33 mouse cellular contexts compared by ENCODE assay signal in genomic region chr6:114144447-114145105, GRCm38 (mm10). TPM values are rescaled to one million over a fixed set of nuclear protein-coding genes. Genes with fewer than 3 reads are reported as not detected.
DNase-seq lines count a peak whose midpoint lies in the region; ATAC-seq and TF ChIP-seq lines count a peak whose summit lies in the region.
"Had no signal": no experiment of that assay in that cellular context is flagged by ENCODE, and none has a peak within 500 bp of the region (broad histone marks: within the 10 kb centered on the region; RNA-seq: fewer than 3 reads in every experiment).

No protein-coding gene starts in this region.

- no peak overlapping the region for H3K4me3 ChIP-seq in forebrain, embryonic 14.5 days (ENCODE audit: low read depth, low read length)
- no peak overlapping the region for H3K4me3 ChIP-seq in forebrain, embryonic 10.5 days
- no peak overlapping the region for H3K4me3 ChIP-seq in hindbrain, postnatal 0 days (ENCODE audit: low read length)
- H3K4me3 ChIP-seq in hindbrain, embryonic 12.5 days: no peak overlapping the region
- H3K4me3 ChIP-seq in midbrain, embryonic 16.5 days (ENCODE audit: low read depth, low read length): no peak overlapping the region
- H3K4me3 ChIP-seq in midbrain, embryonic 13.5 days (replicated peaks): no peak overlapping the region
- H3K4me3 ChIP-seq in midbrain, postnatal 0 days (ENCODE audit: low read depth, low read length): no peak overlapping the region
- H3K4me3 ChIP-seq: erythroblast, embryonic 14.5 days; heart, embryonic 10.5 days; heart, embryonic 15.5 days; left cerebral cortex, adult 2 months; liver, embryonic 12.5 days; megakaryocyte, embryonic 14.5 days had no signal

- H3K4me2 ChIP-seq in forebrain, embryonic 14.5 days (ENCODE audit: low read length): no peak overlapping the region
- H3K4me2 ChIP-seq in hindbrain, postnatal 0 days (ENCODE audit: low read depth, low read length): no peak overlapping the region
- no peak overlapping the region for H3K4me2 ChIP-seq in hindbrain, embryonic 12.5 days (replicated peaks)
- no peak overlapping the region for H3K4me2 ChIP-seq in midbrain, embryonic 16.5 days (ENCODE audit: low read length)
- no peak overlapping the region for H3K4me2 ChIP-seq in midbrain, embryonic 13.5 days (replicated peaks)
- no peak overlapping the region for H3K4me2 ChIP-seq in midbrain, postnatal 0 days (ENCODE audit: low read depth, low read length, poor library complexity, severe bottlenecking)
- H3K4me2 ChIP-seq: heart, embryonic 15.5 days; liver, embryonic 12.5 days had no signal

- H3K27ac ChIP-seq in forebrain, embryonic 14.5 days (ENCODE audit: low read depth, low read length): no peak overlapping the region
- no peak overlapping the region for H3K27ac ChIP-seq in forebrain, embryonic 10.5 days
- H3K27ac ChIP-seq in hindbrain, postnatal 0 days: peak overlapping the region; percentile 12; the same call in 1 of the 2 replicates
- H3K27ac ChIP-seq in hindbrain, embryonic 12.5 days: no peak overlapping the region
- H3K27ac ChIP-seq in midbrain, embryonic 16.5 days (ENCODE audit: low read length): no peak overlapping the region
- H3K27ac ChIP-seq in midbrain, embryonic 13.5 days: no peak overlapping the region
- H3K27ac ChIP-seq in midbrain, postnatal 0 days (ENCODE audit: low read depth, low read length): no peak overlapping the region
- H3K27ac ChIP-seq: heart, embryonic 10.5 days; heart, embryonic 15.5 days; left cerebral cortex, adult 2 months; liver, embryonic 12.5 days; stomach, postnatal 0 days had no signal

- no peak for TF ChIP-seq CTCF in hindbrain, postnatal 0 days (IDR thresholded peaks at IDR 0.05; ENCODE audit: low read depth)
- TF ChIP-seq CTCF in midbrain, postnatal 0 days (IDR thresholded peaks at IDR 0.05): no peak

- no peaks in the 10 kb centered on the region for H3K27me3 ChIP-seq in forebrain, embryonic 14.5 days (replicated peaks; ENCODE audit: control insufficient read depth, insufficient read depth, low read length)
- H3K27me3 ChIP-seq in forebrain, embryonic 10.5 days (ENCODE audit: poor library complexity, severe bottlenecking): 0 out of 2 replicates have a peak, but pooled peaks cover 13% of the 10 kb centered on the region
- H3K27me3 ChIP-seq in hindbrain, postnatal 0 days (ENCODE audit: insufficient read depth, low read length): no peaks in the 10 kb centered on the region
- H3K27me3 ChIP-seq in hindbrain, embryonic 12.5 days: no peaks in the 10 kb centered on the region
- H3K27me3 ChIP-seq in midbrain, embryonic 16.5 days (ENCODE audit: control insufficient read depth, insufficient read depth, low read depth, low read length): no peaks in the 10 kb centered on the region
- H3K27me3 ChIP-seq in midbrain, embryonic 13.5 days: peaks cover 48% of the 10 kb centered on the region
- no peaks in the 10 kb centered on the region for H3K27me3 ChIP-seq in midbrain, postnatal 0 days (ENCODE audit: insufficient read depth, low read length)

- 33% methylated on average over 6 of the region's 6 CpGs for WGBS in forebrain, embryonic 14.5 days
- 77% methylated on average over 6 of the region's 6 CpGs for WGBS in forebrain, embryonic 10.5 days
- WGBS in hindbrain, postnatal 0 days: 49% methylated on average over 6 of the region's 6 CpGs
- 76% methylated on average over 6 of the region's 6 CpGs for WGBS in hindbrain, embryonic 12.5 days
- WGBS in midbrain, embryonic 16.5 days: 32% methylated on average over 6 of the region's 6 CpGs
- WGBS in midbrain, embryonic 13.5 days: 45% methylated on average over 6 of the region's 6 CpGs
- 48% methylated on average over 6 of the region's 6 CpGs for WGBS in midbrain, postnatal 0 days

- DNase-seq in forebrain, embryonic 14.5 days (ENCODE audit: low spot score): peak; percentile 42
- DNase-seq in forebrain, embryonic 10.5 days (ENCODE audit: extremely low spot score, low spot score): no peak
- DNase-seq in hindbrain, postnatal 0 days (ENCODE audit: low spot score): peak; percentile 75
- peak; percentile 76 for DNase-seq in midbrain, postnatal 0 days (ENCODE audit: low spot score)
- DNase-seq in yolk sac, embryonic 10.5 days (ENCODE audit: low spot score): no peak
- DNase-seq: adrenal gland, postnatal 10 days; cerebellum, adult 18-20 months; gastrocnemius, postnatal 14 days; heart, adult 11 months; kidney, adult 11 months; kidney, postnatal 14 days; lung, adult 18-20 months; lung, postnatal 4 days; right cerebral cortex, postnatal 4 days; thymus, adult 18-20 months; thymus, postnatal 25 days had no signal

- no peak overlapping the region for H3K9ac ChIP-seq in forebrain, embryonic 14.5 days (ENCODE audit: low read length)
- no peak overlapping the region for H3K9ac ChIP-seq in hindbrain, postnatal 0 days (replicated peaks; ENCODE audit: low read length)
- no peak overlapping the region for H3K9ac ChIP-seq in hindbrain, embryonic 12.5 days
- H3K9ac ChIP-seq in midbrain, embryonic 16.5 days (ENCODE audit: low read depth, low read length): no peak overlapping the region
- no peak overlapping the region for H3K9ac ChIP-seq in midbrain, embryonic 13.5 days (replicated peaks)
- H3K9ac ChIP-seq in midbrain, postnatal 0 days (replicated peaks; ENCODE audit: low read length, poor library complexity, severe bottlenecking): no peak overlapping the region
- H3K9ac ChIP-seq: heart, embryonic 15.5 days; liver, embryonic 12.5 days had no signal

- no peaks in the 10 kb centered on the region; the same call in none of the 2 replicates for H3K4me1 ChIP-seq in forebrain, embryonic 14.5 days (ENCODE audit: control insufficient read depth, insufficient read depth, low read length)
- H3K4me1 ChIP-seq in forebrain, embryonic 10.5 days: peaks cover 16% of the 10 kb centered on the region
- peaks cover 5% of the 10 kb centered on the region; the same call in 1 of the 2 replicates for H3K4me1 ChIP-seq in hindbrain, postnatal 0 days (ENCODE audit: insufficient read depth, low read length)
- 0 out of 2 replicates have a peak, but pooled peaks cover 10% of the 10 kb centered on the region for H3K4me1 ChIP-seq in hindbrain, embryonic 12.5 days
- peaks cover 7% of the 10 kb centered on the region; the same call in 1 of the 2 replicates for H3K4me1 ChIP-seq in midbrain, embryonic 16.5 days (ENCODE audit: control insufficient read depth, insufficient read depth, low read length)
- peaks cover 15% of the 10 kb centered on the region for H3K4me1 ChIP-seq in midbrain, embryonic 13.5 days (replicated peaks)
- no peaks in the 10 kb centered on the region for H3K4me1 ChIP-seq in midbrain, postnatal 0 days (ENCODE audit: insufficient read depth, low read length)
- H3K4me1 ChIP-seq: heart, embryonic 10.5 days; heart, embryonic 15.5 days; liver, embryonic 12.5 days; megakaryocyte, embryonic 14.5 days had no signal

- ATAC-seq in forebrain, embryonic 14.5 days: 0 out of 2 replicates have a peak, but pooled peaks have one; percentile 23
- peak; percentile 74 for ATAC-seq in hindbrain, postnatal 0 days
- no peak for ATAC-seq in hindbrain, embryonic 12.5 days (ENCODE audit: low FRiP score)
- peak; percentile 58 for ATAC-seq in midbrain, embryonic 16.5 days
- no peak for ATAC-seq in midbrain, embryonic 13.5 days
- ATAC-seq in midbrain, postnatal 0 days (ENCODE audit: low FRiP score): no peak
- ATAC-seq: inflammation-experienced regulatory T-cells, adult 6 months; liver, embryonic 12.5 days; lung, postnatal 0 days; Patski had no signal

- no peaks in the 10 kb centered on the region for H3K36me3 ChIP-seq in forebrain, embryonic 14.5 days (ENCODE audit: control insufficient read depth, insufficient read depth, low read length)
- H3K36me3 ChIP-seq in forebrain, embryonic 10.5 days (replicated peaks): no peaks in the 10 kb centered on the region
- H3K36me3 ChIP-seq in hindbrain, postnatal 0 days (ENCODE audit: insufficient read depth, low read length): no peaks in the 10 kb centered on the region; the same call in 1 of the 2 replicates
- no peaks in the 10 kb centered on the region for H3K36me3 ChIP-seq in hindbrain, embryonic 12.5 days
- H3K36me3 ChIP-seq in midbrain, embryonic 16.5 days (ENCODE audit: control insufficient read depth, insufficient read depth, low read length): peaks cover 2% of the 10 kb centered on the region; the same call in 1 of the 2 replicates
- no peaks in the 10 kb centered on the region for H3K36me3 ChIP-seq in midbrain, embryonic 13.5 days
- peaks cover 4% of the 10 kb centered on the region; the same call in 1 of the 2 replicates for H3K36me3 ChIP-seq in midbrain, postnatal 0 days (ENCODE audit: insufficient read depth, low read length)
- H3K36me3 ChIP-seq: heart, embryonic 10.5 days; heart, embryonic 15.5 days; liver, embryonic 12.5 days had no signal

- no peaks in the 10 kb centered on the region; the same call in 1 of the 2 replicates for H3K9me3 ChIP-seq in forebrain, embryonic 14.5 days (replicated peaks; ENCODE audit: control insufficient read depth, low read length)
- H3K9me3 ChIP-seq in forebrain, embryonic 10.5 days: peaks cover 4% of the 10 kb centered on the region; the same call in 1 of the 2 replicates
- H3K9me3 ChIP-seq in hindbrain, postnatal 0 days (ENCODE audit: low read length): no peaks in the 10 kb centered on the region
- no peaks in the 10 kb centered on the region for H3K9me3 ChIP-seq in hindbrain, embryonic 12.5 days (replicated peaks)
- H3K9me3 ChIP-seq in midbrain, embryonic 16.5 days (replicated peaks; ENCODE audit: control insufficient read depth, low read length, poor library complexity, severe bottlenecking): no peaks in the 10 kb centered on the region
- peaks cover 9% of the 10 kb centered on the region for H3K9me3 ChIP-seq in midbrain, embryonic 13.5 days
- no peaks in the 10 kb centered on the region for H3K9me3 ChIP-seq in midbrain, postnatal 0 days (ENCODE audit: low read length)
- H3K9me3 ChIP-seq: heart, embryonic 10.5 days; heart, embryonic 15.5 days; liver, embryonic 12.5 days had no signal

RNA-seq across cellular contexts. Expression of gene Slc6a11, which starts 13.5 kb away (rescaled TPM):
- 8.1 and 11.6 TPM in 2 replicates for polyA plus RNA-seq in forebrain, embryonic 14.5 days (2014; fragmentation: Nextera tagmentation; extraction: Ambion mirVana)
- 0.60 and 0.72 TPM in 2 replicates for polyA plus RNA-seq in forebrain, embryonic 10.5 days (2016; fragmentation: Nextera tagmentation; extraction: Ambion mirVana)
- 292 and 308 TPM in 2 replicates for total RNA-seq in hindbrain, postnatal 0 days (2014; rRNA removed)
- 152 and 154 TPM in 2 replicates for polyA plus RNA-seq in hindbrain, postnatal 0 days (2015; fragmentation: Nextera tagmentation; extraction: Ambion mirVana)
- 4.6 and 5.4 TPM in 2 replicates for polyA plus RNA-seq in hindbrain, embryonic 12.5 days (2016; fragmentation: Nextera tagmentation; extraction: Ambion mirVana)
- 38.3 and 63.7 TPM in 2 replicates for polyA plus RNA-seq in midbrain, embryonic 16.5 days (2015; fragmentation: Nextera tagmentation; extraction: Ambion mirVana)
- polyA plus RNA-seq in midbrain, embryonic 13.5 days (2015; fragmentation: Nextera tagmentation; extraction: Ambion mirVana): 6.4 and 6.5 TPM in 2 replicates
- total RNA-seq in midbrain, postnatal 0 days (2014; rRNA removed): 162 and 233 TPM in 2 replicates
- polyA plus RNA-seq in midbrain, postnatal 0 days (2015; fragmentation: Nextera tagmentation; extraction: Ambion mirVana): 109 and 115 TPM in 2 replicates
- total RNA-seq: heart, postnatal 25 days; MEL; monocyte, adult 5-6 weeks had no signal
- polyA plus RNA-seq: erythroblast, embryonic 14.5 days; inflammation-experienced regulatory T-cells, adult 6 months; liver, embryonic 12.5 days; lung, postnatal 0 days; Patski; spleen, adult 2 months had no signal

Comparison
In these comparisons a context has a peak if more than half of its experiments do, and no peak if none do; other contexts are left out.
1. ATAC-seq: peak in forebrain, embryonic 14.5 days (single experiment), hindbrain, postnatal 0 days (single experiment) and midbrain, embryonic 16.5 days (single experiment); none in hindbrain, embryonic 12.5 days (single experiment), midbrain, embryonic 13.5 days (single experiment) and midbrain, postnatal 0 days (single experiment).
2. DNase-seq: peak in forebrain, embryonic 14.5 days (single experiment), hindbrain, postnatal 0 days (single experiment) and midbrain, postnatal 0 days (single experiment); none in forebrain, embryonic 10.5 days (single experiment) and yolk sac, embryonic 10.5 days (single experiment).